Mouse (Mus musculus): ENCODE results near the gene Gm6034. TPM values are rescaled to one million over a fixed set of nuclear protein-coding genes. Genes with fewer than 3 reads are reported as not detected.
A peak's percentile ranks its signal among the peaks of the same experiment; 100 is the strongest.
"Not testable (repeated sequence)": the region's sequence is repeated elsewhere in the genome, so short reads cannot be mapped to it uniquely, and the experiment has no call there.

Gene Gm6034
- polyA plus RNA-seq, 1 experiment from 2014 or later = not detected

DNA sequence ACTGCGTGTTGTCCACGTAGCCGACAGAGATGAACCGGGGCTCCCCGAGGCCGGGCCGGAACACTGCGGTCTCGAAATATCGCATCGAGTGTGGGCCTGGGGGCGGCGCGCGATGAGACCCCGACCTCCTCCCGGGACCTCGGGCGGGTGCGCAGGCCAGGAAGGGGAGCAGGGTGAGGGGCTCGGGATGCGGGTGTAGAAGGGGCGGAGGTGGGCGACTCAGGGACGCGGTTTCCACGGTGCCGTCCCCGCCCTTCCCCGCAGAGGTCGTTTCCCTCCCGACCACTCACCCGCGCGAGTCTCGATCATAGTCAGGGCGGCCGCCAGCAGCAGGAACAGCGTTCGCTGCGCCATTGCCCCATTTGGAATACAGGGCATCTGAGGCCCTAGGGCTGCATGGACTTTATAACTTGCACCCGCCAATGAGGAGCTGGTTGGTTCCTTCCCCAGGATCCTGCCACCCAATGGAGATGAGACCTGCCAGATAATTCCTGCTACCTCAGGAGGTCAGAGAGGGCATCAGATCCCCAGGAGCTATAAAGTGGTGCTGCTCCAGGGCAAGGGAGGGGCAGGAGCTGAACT, 41.2 kb downstream of the Gm6034 start:
- no peaks in the 10 kb centered on the region for H3K9me3 ChIP-seq (replicated peaks; ENCODE audit: control insufficient read depth, low read length)
- no peaks in the 10 kb centered on the region for H3K36me3 ChIP-seq (ENCODE audit: control insufficient read depth, insufficient read depth)
- peak overlapping the region; percentile 60 for H3K4me3 ChIP-seq (ENCODE audit: low read depth, low read length)
- H3K27ac ChIP-seq (ENCODE audit: low read length) = no peak overlapping the region
- H3K4me1 ChIP-seq (ENCODE audit: control insufficient read depth, low read depth, low read length) = peaks cover 5% of the 10 kb centered on the region; the same call in 1 of the 2 replicates
- H3K9ac ChIP-seq (ENCODE audit: low read depth, low read length) = no peak overlapping the region
- H3K4me2 ChIP-seq (ENCODE audit: low read depth, low read length) = peak overlapping the region; percentile 75
- peaks cover 30% of the 10 kb centered on the region for H3K27me3 ChIP-seq (ENCODE audit: control insufficient read depth, insufficient read depth, low read depth, low read length)
- ATAC-seq (ENCODE audit: low read depth) = no peak
- under 1% methylated on average over 42 of the region's 42 CpGs for WGBS (ENCODE audit: insufficient replicate concordance)

DNA sequence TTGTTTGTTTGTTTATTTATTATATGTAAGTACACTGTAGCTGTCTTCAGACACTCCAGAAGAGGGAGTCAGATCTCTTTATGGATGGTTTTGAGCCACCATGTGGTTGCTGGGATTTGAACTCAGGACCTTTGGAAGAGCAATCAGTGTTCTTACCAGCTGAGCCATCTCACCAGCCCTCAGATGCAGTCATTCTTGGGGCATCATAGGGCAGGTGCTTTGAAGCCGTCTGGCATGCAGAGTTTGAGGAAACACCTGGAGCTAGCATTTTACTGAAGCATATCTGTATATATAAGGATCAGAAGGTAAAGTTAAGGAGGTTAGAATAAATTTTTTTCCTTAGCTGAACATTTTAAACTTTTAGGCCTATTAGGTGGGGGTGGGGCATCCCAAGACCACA, 43.2 kb downstream of the Gm6034 start:
- not testable (repeated sequence) for H3K4me2 ChIP-seq (ENCODE audit: low read depth, low read length); H3K9ac ChIP-seq (ENCODE audit: low read depth, low read length)
- WGBS (ENCODE audit: insufficient replicate concordance) = 31% methylated on average over 1 of the region's 1 CpGs

DNA sequence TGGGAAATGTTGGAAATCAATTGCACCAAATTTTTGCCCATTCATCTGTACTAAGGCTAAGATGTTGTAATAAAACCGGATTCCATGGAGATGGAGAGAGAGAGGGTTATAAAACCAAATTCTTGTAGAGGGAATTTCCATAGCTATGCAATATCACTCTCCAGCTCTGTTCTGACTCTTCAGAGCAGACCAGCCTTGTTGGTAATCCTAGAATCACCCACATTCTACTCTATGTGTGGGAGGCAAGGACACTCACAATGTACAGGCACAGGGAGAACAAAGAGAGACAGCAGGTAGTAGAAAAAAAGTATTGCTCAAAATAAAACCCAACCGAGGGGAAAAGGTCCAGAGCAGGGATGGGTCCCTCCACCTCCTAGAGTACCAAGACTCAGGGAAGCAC, 49.2 kb downstream of the Gm6034 start:
- H3K4me3 ChIP-seq (ENCODE audit: low read depth, low read length); H3K4me1 ChIP-seq (ENCODE audit: control insufficient read depth, low read depth, low read length); H3K27ac ChIP-seq (ENCODE audit: low read length); H3K4me2 ChIP-seq (ENCODE audit: low read depth, low read length); H3K36me3 ChIP-seq (ENCODE audit: control insufficient read depth, insufficient read depth); ATAC-seq (ENCODE audit: low read depth); H3K9me3 ChIP-seq (replicated peaks; ENCODE audit: control insufficient read depth, low read length); H3K27me3 ChIP-seq (ENCODE audit: control insufficient read depth, insufficient read depth, low read depth, low read length); H3K9ac ChIP-seq (ENCODE audit: low read depth, low read length): not testable (repeated sequence)
- no CpG with 5 or more reads among the region's 2 CpGs for WGBS (ENCODE audit: insufficient replicate concordance)

More for the DNA sequence above, 43.2 kb downstream of the Gm6034 start:
- H3K4me1 ChIP-seq (ENCODE audit: control insufficient read depth, low read depth, low read length); H3K36me3 ChIP-seq (ENCODE audit: control insufficient read depth, insufficient read depth); H3K27ac ChIP-seq (ENCODE audit: low read length); H3K9me3 ChIP-seq (replicated peaks; ENCODE audit: control insufficient read depth, low read length); ATAC-seq (ENCODE audit: low read depth); H3K4me3 ChIP-seq (ENCODE audit: low read depth, low read length): not testable (repeated sequence)
- peaks cover 30% of the 10 kb centered on the region for H3K27me3 ChIP-seq (ENCODE audit: control insufficient read depth, insufficient read depth, low read depth, low read length)

DNA sequence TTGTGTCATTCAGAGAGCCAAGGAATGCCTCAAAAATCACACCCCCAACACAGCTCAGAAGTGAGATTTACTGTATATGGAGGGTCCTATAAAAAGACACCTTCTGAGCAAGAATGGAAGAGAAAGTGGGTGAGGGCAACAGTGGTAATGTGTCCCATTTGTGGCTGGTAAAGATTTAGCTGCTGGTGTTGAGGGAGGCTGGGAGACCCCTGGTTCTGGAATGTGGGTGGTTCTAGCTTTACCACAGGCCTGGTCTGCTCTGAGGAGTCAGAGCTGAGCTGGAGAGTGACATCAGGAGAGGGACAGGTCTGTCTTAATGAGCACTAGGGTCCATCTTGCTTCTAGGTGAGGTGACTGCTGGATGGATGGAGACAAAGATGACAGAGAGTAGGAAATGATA, 49.8 kb downstream of the Gm6034 start:
- H3K27me3 ChIP-seq (ENCODE audit: control insufficient read depth, insufficient read depth, low read depth, low read length); H3K4me2 ChIP-seq (ENCODE audit: low read depth, low read length); H3K27ac ChIP-seq (ENCODE audit: low read length); H3K4me3 ChIP-seq (ENCODE audit: low read depth, low read length); H3K9ac ChIP-seq (ENCODE audit: low read depth, low read length); ATAC-seq (ENCODE audit: low read depth); H3K36me3 ChIP-seq (ENCODE audit: control insufficient read depth, insufficient read depth); H3K9me3 ChIP-seq (replicated peaks; ENCODE audit: control insufficient read depth, low read length); H3K4me1 ChIP-seq (ENCODE audit: control insufficient read depth, low read depth, low read length): not testable (repeated sequence)

DNA sequence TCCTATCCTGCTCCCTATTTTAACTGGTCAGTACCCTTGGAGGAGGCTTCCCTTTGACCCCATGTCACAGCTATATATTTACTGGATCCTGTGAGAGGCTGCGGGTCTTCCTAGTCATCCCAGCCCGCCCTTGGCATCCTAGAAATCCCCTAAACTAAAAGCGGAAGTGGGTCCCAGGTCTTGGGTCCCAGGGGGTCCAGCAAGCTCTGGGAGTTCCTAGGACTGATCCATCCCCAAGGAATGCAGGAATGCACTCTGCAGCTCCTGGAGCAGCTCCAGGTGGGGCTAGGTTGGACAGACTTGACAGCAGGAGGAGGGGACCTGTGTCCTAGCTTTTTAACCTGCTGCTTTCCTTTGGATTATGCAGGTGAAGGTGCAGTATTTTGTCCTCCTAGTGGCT, 51.2 kb downstream of the Gm6034 start:
- H3K4me1 ChIP-seq (ENCODE audit: control insufficient read depth, low read depth, low read length) = no peaks in the 10 kb centered on the region
- H3K4me2 ChIP-seq (ENCODE audit: low read depth, low read length) = no peak overlapping the region
- H3K27ac ChIP-seq (ENCODE audit: low read length) = no peak overlapping the region
- 19% methylated on average over 3 of the region's 3 CpGs for WGBS (ENCODE audit: insufficient replicate concordance)
- no peak overlapping the region for H3K9ac ChIP-seq (ENCODE audit: low read depth, low read length)
- ATAC-seq (ENCODE audit: low read depth) = no peak
- no peaks in the 10 kb centered on the region for H3K9me3 ChIP-seq (replicated peaks; ENCODE audit: control insufficient read depth, low read length)
- H3K4me3 ChIP-seq (ENCODE audit: low read depth, low read length) = no peak overlapping the region
- H3K27me3 ChIP-seq (ENCODE audit: control insufficient read depth, insufficient read depth, low read depth, low read length) = no peaks in the 10 kb centered on the region
- H3K36me3 ChIP-seq (ENCODE audit: control insufficient read depth, insufficient read depth) = no peaks in the 10 kb centered on the region

DNA sequence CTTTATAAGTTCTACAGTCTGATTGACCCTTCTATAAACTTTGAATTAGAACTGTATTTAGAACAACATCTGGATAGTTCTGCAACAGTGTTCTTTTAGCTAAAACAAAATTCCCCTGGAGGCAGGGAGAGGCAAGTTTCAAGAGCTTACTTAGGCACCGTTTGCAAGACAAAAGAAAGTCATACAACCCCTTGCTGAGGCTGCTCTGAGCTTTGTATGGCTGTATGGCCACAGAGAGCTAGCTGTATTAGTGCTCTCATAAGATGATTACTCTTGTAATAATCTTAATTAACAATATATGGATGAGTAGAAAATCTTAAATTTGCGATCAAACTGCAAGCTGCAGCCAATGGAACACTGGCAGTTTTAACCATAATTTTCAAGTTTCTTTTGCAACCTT, 56.8 kb downstream of the Gm6034 start:
- WGBS (ENCODE audit: insufficient replicate concordance) = 43% methylated on average over 2 of the region's 2 CpGs
- ATAC-seq (ENCODE audit: low read depth); H3K4me1 ChIP-seq (ENCODE audit: control insufficient read depth, low read depth, low read length): not testable (repeated sequence)

DNA sequence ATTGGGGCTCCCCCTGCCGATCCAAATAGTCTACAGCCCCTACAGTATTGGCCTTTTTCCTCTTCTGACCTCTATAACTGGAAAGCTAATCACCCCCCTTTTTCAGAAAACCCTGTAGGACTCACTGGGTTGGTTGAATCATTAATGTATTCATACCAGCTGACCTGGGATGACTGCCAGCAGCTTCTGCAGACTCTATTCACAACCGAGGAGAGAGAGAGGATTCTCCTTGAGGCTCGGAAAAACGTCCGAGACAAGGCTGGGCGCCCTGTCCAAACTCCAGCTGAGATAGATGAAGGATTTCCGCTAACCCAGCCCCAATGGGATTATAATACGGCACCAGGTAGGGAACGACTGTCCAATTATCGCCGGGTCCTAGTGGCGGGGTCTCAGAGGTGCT, 59.3 kb downstream of the Gm6034 start:
- not testable (repeated sequence) for H3K4me3 ChIP-seq (ENCODE audit: low read depth, low read length); H3K4me2 ChIP-seq (ENCODE audit: low read depth, low read length); H3K9ac ChIP-seq (ENCODE audit: low read depth, low read length); H3K27ac ChIP-seq (ENCODE audit: low read length); H3K9me3 ChIP-seq (replicated peaks; ENCODE audit: control insufficient read depth, low read length); H3K4me1 ChIP-seq (ENCODE audit: control insufficient read depth, low read depth, low read length); ATAC-seq (ENCODE audit: low read depth); H3K27me3 ChIP-seq (ENCODE audit: control insufficient read depth, insufficient read depth, low read depth, low read length); H3K36me3 ChIP-seq (ENCODE audit: control insufficient read depth, insufficient read depth)
- 82% methylated on average over 11 of the region's 12 CpGs for WGBS (ENCODE audit: insufficient replicate concordance)

More for the DNA sequence above, 56.8 kb downstream of the Gm6034 start:
- not testable (repeated sequence) for H3K27ac ChIP-seq (ENCODE audit: low read length); H3K4me3 ChIP-seq (ENCODE audit: low read depth, low read length); H3K27me3 ChIP-seq (ENCODE audit: control insufficient read depth, insufficient read depth, low read depth, low read length); H3K36me3 ChIP-seq (ENCODE audit: control insufficient read depth, insufficient read depth); H3K4me2 ChIP-seq (ENCODE audit: low read depth, low read length); H3K9ac ChIP-seq (ENCODE audit: low read depth, low read length); H3K9me3 ChIP-seq (replicated peaks; ENCODE audit: control insufficient read depth, low read length)

Other genes with a start within 250 kb of the Gm6034 start
- gene Ier3, start 221.3 kb upstream of the Gm6034 start, polyA plus RNA-seq (2015; fragmentation: Nextera tagmentation; extraction: Ambion mirVana) = 15.8 and 19.4 TPM in 2 replicates
- 32.7 and 33.6 TPM in 2 replicates for gene Flot1, start 219.7 kb upstream of the Gm6034 start, polyA plus RNA-seq (2015; fragmentation: Nextera tagmentation; extraction: Ambion mirVana)
- 328 and 345 TPM in 2 replicates for gene Tubb5, start 204.7 kb upstream of the Gm6034 start, polyA plus RNA-seq (2015; fragmentation: Nextera tagmentation; extraction: Ambion mirVana)
- gene Mdc1, start 201.4 kb upstream of the Gm6034 start, polyA plus RNA-seq (2015; fragmentation: Nextera tagmentation; extraction: Ambion mirVana) = 10.0 and 10.3 TPM in 2 replicates
- 20.7 and 21.1 TPM in 2 replicates for gene Nrm, start 181.6 kb upstream of the Gm6034 start, polyA plus RNA-seq (2015; fragmentation: Nextera tagmentation; extraction: Ambion mirVana)
- 10.5 and 14.2 TPM in 2 replicates for gene Ppp1r18, start 177.4 kb upstream of the Gm6034 start, polyA plus RNA-seq (2015; fragmentation: Nextera tagmentation; extraction: Ambion mirVana)
- gene Dhx16, start 163.1 kb upstream of the Gm6034 start, polyA plus RNA-seq (2015; fragmentation: Nextera tagmentation; extraction: Ambion mirVana) = 29.1 and 29.8 TPM in 2 replicates
- 7.9 and 8.0 TPM in 2 replicates for gene 2310061I04Rik, start 145.5 kb upstream of the Gm6034 start, polyA plus RNA-seq (2015; fragmentation: Nextera tagmentation; extraction: Ambion mirVana)
- 7.4 and 7.7 TPM in 2 replicates for gene Atat1, start 132.9 kb upstream of the Gm6034 start, polyA plus RNA-seq (2015; fragmentation: Nextera tagmentation; extraction: Ambion mirVana)
- 56.3 and 60.9 TPM in 2 replicates for gene Mrps18b, start 126.6 kb upstream of the Gm6034 start, polyA plus RNA-seq (2015; fragmentation: Nextera tagmentation; extraction: Ambion mirVana)
- 22.2 and 24.7 TPM in 2 replicates for gene Ppp1r10, start 126.5 kb upstream of the Gm6034 start, polyA plus RNA-seq (2015; fragmentation: Nextera tagmentation; extraction: Ambion mirVana)
- 42.4 and 43.9 TPM in 2 replicates for gene Abcf1, start 73.2 kb upstream of the Gm6034 start, polyA plus RNA-seq (2015; fragmentation: Nextera tagmentation; extraction: Ambion mirVana)
- gene Gnl1, start 63.1 kb upstream of the Gm6034 start, polyA plus RNA-seq (2015; fragmentation: Nextera tagmentation; extraction: Ambion mirVana) = 8.8 and 8.9 TPM in 2 replicates
- gene Prr3, start 62.7 kb upstream of the Gm6034 start, polyA plus RNA-seq (2015; fragmentation: Nextera tagmentation; extraction: Ambion mirVana) = 5.5 and 5.9 TPM in 2 replicates
- gene H2-T24, start 22.4 kb upstream of the Gm6034 start, polyA plus RNA-seq (2015; fragmentation: Nextera tagmentation; extraction: Ambion mirVana) = 6.6 and 7.9 TPM in 2 replicates
- 69.6 and 73.5 TPM in 2 replicates for gene H2-T23, start 10.1 kb upstream of the Gm6034 start, polyA plus RNA-seq (2015; fragmentation: Nextera tagmentation; extraction: Ambion mirVana)
- 11.3 and 13.4 TPM in 2 replicates for gene H2-T22, start 214 bp upstream of the Gm6034 start, polyA plus RNA-seq (2015; fragmentation: Nextera tagmentation; extraction: Ambion mirVana)
- 0.20 TPM in 1 of 2 replicates, not detected in the other for gene Gm11127, start 15.4 kb downstream of the Gm6034 start, polyA plus RNA-seq (2015; fragmentation: Nextera tagmentation; extraction: Ambion mirVana)
- gene Gm19684, start 78.7 kb downstream of the Gm6034 start, polyA plus RNA-seq (2015; fragmentation: Nextera tagmentation; extraction: Ambion mirVana) = not detected in 2 replicates
- not detected in 2 replicates for gene Gm7030, start 86.5 kb downstream of the Gm6034 start, polyA plus RNA-seq (2015; fragmentation: Nextera tagmentation; extraction: Ambion mirVana)
- not detected in 2 replicates for gene Gm8909, start 125.6 kb downstream of the Gm6034 start, polyA plus RNA-seq (2015; fragmentation: Nextera tagmentation; extraction: Ambion mirVana)
- 0.19 TPM in 1 of 2 replicates, not detected in the other for gene H2-T3, start 147.3 kb downstream of the Gm6034 start, polyA plus RNA-seq (2015; fragmentation: Nextera tagmentation; extraction: Ambion mirVana)
- 54.1 and 59.3 TPM in 2 replicates for gene Rpp21, start 215.1 kb downstream of the Gm6034 start, polyA plus RNA-seq (2015; fragmentation: Nextera tagmentation; extraction: Ambion mirVana)
- 4.6 and 5.0 TPM in 2 replicates for gene Trim39, start 229.3 kb downstream of the Gm6034 start, polyA plus RNA-seq (2015; fragmentation: Nextera tagmentation; extraction: Ambion mirVana)
- gene H2-M10.2, start 243.5 kb downstream of the Gm6034 start, polyA plus RNA-seq (2015; fragmentation: Nextera tagmentation; extraction: Ambion mirVana) = not detected in 2 replicates